Mouse (Mus musculus): ENCODE results near the gene Crispld2.

Crispld2 gene

DNA sequence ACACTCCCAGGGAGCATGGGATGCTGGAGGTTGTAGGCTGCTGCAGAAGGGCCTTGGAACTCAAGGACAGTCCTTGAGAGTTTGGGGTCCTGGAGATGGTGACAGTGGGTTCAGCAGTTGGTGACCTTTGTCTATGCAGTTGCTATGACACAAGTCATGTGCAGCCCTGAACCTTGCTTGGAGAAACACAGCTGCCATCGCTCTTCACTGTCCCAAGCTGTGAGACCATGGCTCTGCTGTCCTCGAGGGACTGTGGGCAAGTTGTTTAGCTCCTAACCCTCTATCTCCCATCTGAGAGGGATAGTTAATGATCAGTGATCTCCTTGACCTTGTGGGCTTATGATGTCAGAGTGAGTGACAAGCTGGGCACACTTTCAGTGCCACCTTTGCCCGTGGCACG lies 44.3 kb downstream of the Crispld2 start:
- DNase-seq: no peak

GRCm38 (mm10) chr8:120037199-120037598 lies 45.0 kb downstream of the Crispld2 start:
- DNase-seq: no peak

- DNase-seq: no peak
Observed at GRCm38 (mm10) chr8:120037611-120038010, 45.4 kb downstream of the Crispld2 start.

DNA sequence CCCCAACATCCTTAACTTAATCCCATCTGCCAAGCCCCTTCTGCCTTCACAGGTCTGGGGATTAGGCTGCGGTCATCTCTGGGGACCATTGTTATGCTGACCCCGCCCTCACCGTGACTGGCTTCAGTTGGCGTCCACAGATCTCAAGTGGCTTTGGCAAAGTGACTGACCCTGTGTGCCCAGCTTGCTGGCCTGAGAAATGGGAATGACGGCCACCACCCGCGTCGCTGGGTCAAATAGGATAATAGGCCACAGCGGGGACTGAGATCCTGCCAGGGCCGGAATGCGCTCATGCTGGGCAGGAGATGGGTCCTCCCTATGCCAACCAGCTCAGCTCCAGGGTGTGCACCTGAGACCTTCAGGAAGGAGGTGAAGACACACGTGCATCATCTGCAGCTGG lies 46.5 kb downstream of the Crispld2 start:
- no peak for DNase-seq

GRCm38 (mm10) chr8:120039313-120039919 lies 47.2 kb downstream of the Crispld2 start:
- no peak for DNase-seq

DNA sequence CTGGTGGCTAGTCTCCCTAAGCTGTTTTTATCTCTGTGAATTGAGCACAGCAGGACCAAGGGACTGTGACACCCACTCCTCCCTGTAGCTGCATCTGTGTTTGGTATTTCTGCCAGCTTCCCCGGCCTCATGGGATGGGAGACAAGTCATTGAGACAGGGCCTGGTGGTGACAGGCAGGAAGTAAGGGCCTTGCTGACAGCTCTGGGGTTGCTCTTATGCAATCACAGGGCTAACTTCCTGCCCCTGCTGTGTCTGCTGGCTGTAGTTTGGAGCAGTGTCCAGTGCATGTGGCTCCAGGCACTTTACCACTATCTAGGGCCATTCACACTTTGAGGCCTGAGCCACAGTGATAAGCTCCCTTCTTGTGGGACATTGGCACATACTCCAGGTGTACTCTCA lies 48.6 kb downstream of the Crispld2 start:
- no peak for DNase-seq

- no peak for DNase-seq
Observed at GRCm38 (mm10) chr8:120042542-120043312, 50.5 kb downstream of the Crispld2 start.

DNA sequence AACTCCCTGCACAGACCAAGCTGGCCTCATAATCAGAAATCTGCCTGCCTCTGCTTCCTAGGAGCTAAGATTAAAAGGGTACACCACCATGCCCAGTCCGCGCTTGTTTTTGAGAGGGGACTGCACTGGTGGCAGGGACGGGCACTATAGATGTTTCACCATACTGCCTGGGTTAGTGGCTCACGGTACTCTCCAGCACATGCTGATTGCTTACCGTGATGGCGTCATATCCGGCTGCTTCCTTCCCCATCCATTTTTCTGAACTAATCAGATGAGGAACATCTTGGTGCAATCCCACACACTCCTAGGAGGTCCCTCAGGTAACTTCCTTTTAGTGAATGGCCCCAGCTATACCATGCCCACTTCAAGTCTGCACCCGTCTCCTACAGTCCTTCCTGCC lies 52.7 kb downstream of the Crispld2 start:
- no peak for DNase-seq

DNA sequence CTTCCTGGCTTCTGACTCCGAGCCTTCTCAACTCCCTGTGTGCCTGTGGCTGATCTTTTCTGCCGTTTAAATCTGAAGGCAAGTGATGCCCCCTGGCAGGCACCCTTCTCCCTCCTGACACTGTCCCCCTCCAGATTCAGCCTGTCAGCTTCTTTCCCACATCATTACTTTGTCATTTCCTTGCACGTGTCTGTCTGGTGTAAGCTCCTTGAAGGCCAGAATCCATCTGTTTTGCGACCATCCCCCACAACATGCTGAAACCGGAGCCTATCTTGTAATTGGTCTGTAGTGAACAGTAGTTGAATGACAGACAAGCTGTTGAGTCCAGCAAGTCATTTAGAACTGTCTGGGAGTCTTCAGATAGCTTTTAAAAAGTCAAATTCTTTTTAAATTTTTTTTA lies 53.2 kb downstream of the Crispld2 start:
- no peak for DNase-seq

GRCm38 (mm10) chr8:120046258-120047020 lies 54.2 kb downstream of the Crispld2 start:
- DNase-seq: no peak

DNA sequence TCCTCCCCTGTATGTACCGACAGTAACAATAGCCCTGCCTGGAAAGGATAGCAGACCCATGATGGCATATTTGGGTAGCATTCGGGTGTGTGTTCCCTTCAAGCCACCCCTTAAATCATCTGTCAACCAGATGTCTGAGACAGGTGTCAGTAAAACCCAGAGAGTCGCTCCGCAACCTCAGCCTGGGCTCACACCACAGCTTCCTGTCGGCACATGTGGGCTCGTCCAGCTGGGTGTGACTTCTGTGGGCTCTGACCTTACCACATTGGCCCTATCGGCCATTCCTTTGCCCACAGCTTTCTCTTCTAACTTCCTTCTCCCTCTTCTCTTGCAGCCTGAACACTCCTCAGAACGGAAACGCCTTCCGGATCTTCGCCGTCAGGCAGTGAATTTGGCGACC lies 57.7 kb downstream of the Crispld2 start:
- peak; percentile 29 to 39 for DNase-seq

DNA sequence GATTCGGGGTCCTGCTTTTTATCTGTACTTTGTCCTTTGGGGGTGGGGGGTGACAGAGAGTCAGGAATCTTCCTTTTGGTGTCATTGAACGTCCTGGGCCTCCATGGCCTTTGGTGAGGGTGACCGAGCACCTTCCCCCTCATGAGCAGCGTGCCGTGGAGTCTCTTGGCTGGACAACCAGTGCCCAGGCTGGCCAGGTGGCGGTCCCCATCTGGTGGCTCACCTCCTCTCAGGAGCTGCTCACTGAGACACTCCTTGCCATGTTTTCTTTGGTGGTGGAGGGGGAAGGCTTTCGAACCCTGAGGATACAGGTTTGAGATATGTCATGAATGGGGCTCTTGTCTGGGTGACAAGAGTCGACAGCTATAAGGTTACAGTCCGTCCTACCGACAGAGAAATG lies 58.1 kb downstream of the Crispld2 start:
- no peak for DNase-seq

DNA sequence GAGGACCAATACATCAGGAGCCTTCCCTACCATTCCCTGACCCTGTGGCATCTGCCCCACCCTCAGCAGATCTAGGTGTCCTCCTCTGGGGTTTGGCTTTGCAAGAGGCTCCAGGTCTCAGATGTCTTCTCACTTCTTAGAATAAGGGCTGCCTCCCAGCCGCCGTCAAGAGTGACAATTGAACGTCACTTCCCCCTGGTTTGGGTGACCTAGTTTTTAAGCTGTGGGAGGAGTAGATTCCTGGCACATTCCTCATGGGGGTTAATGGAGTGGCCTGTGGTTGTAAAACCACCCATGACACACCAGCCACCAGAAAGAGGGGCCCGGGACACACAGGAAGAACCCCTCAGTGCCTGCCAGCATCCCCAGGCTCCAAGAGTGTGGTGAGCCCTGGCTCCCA lies 58.8 kb downstream of the Crispld2 start:
- no peak for DNase-seq

DNA sequence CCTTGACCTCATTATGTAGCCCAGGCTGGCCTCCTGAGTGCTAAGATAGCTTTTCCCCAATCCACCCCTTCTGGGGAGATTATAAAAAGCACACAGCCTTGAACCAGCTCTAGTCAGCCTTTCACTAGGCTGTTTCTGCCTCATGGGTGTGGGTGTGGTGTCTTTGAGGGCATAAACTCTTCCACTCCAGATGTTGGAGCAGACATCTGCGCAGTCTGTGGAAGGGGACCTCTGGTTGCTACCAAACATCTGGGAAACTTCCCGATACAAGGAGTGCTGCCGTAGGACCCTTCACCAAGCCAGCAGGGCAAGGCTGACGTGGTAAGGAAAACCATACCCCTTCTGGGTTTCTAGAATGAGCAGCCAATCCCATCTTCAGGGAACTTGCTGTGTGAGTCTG lies 59.7 kb downstream of the Crispld2 start:
- no peak for DNase-seq

DNA sequence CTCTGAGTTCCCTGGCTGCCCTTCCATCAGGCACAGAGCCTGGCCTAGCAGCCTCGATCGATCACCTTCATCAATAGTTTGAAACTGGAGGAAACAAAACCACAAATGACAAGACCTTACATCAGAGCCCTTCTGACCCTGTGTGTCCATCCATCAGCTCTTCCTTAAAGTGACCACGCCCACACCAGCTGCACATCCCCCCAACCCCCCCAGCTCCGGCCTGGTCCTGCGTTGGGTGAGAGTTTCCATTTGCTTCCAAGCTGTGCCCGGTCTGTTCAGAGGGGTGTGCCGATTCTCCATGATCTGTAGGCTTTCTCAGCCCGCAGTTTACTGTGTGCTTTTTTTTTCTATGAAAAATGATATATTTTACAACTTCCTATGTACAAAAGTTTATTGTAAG lies 60.1 kb downstream of the Crispld2 start:
- no peak for DNase-seq

DNA sequence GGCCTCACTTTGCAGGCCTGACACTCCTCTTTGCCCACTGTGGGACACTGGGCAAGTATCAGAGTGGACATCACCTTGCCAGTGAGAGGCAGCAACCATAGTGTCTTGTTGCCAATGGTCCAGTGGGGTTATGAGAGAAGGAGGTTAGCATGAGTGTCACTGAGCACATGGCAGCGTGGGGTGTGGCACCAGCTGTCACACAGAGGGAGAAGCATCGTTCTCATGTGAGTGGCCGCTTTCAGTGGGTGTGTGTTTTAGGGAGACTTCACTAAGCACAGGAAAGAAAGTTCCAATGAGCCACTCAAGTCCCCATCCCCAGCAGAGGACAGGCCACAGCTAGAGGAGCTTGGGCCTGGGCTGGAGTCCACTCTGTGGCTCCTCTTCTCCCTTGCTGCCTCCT lies 62.6 kb downstream of the Crispld2 start:
- no peak for DNase-seq

- no peak for DNase-seq
Observed at GRCm38 (mm10) chr8:120057078-120057477, 64.8 kb downstream of the Crispld2 start.

- DNase-seq: no peak
Observed at GRCm38 (mm10) chr8:120062742-120063141, 70.5 kb downstream of the Crispld2 start.

- DNase-seq: no peak
Observed at GRCm38 (mm10) chr8:120063326-120063725, 71.1 kb downstream of the Crispld2 start.

DNA sequence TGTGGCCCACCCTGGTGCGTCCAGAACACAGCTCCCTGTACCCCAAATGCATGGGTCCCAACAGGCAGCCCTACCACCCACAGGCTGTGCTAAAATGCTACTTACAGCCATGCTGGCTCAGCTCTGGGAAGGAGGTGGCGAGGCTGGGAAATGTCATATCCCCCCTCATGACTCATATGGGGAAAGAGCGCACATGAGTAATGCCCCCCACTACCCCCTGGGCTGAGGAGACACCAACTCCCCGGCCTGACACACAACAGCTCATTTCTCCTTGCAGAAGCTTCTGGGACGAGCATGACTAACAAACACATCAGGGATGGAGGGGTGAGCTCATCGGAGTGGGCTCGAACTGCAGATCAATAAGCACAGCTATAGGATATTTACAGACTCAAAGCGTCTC lies 73.4 kb downstream of the Crispld2 start:
- no peak for DNase-seq

DNA sequence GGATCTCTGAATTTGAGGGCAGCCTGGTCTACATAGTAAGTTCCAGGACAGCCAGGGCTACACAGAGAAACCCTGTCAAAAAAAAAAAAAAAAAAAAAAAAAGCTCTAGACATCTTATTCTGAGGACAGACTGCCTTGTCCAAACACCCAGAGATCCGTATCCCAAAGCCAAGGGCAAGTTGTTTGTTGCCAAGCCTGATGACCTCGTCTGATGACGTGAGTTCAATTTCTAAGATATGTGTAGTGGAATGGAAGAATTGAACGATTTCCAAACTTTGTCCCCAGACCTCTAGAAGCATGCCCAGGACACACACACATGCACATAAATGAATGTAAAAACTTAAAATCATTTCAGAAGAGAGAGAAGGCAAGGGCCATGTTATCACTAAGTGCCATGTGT lies 74.0 kb downstream of the Crispld2 start:
- no peak for DNase-seq

GRCm38 (mm10) chr8:120067936-120068668 lies 75.9 kb downstream of the Crispld2 start:
- no peak for DNase-seq

DNA sequence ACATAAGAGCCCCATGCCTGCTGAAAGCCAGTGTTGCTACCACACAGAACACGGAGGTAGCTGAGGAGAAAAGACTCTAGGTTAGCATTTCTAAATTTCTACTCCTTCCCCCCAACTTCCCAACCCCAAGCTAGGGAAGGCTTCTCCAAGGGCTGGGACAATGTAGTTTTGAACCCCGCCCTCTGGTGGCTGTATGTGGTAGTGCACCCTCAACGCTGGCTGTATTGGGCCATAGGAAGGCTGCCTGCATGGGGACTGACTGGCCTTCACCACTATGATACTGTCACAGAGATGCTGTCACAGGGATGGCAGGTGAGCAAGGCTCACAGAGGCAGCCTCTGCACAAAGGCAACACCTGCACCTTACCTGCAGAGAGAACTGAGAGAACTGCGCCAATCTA lies 79.4 kb downstream of the Crispld2 start:
- peak; percentile 79 to 80 for DNase-seq
